Mouse (Mus musculus): ENCODE results near the gene Tas2r137. TPM values are rescaled to one million over a fixed set of nuclear protein-coding genes. Genes with fewer than 3 reads are reported as not detected.

Tas2r137 gene
- polyA plus RNA-seq, 1 experiment from 2014 or later = not detected

- Histone ChIP-seq H3K4me3 (ENCODE audit: low read depth, low read length) (peak overlapping the region; percentile 64), H3K9me3 (ENCODE audit: control insufficient read depth, low read length) (no peaks in the 10 kb centered on the region), H3K9ac (ENCODE audit: low read length) (peak overlapping the region; percentile 90), H3K36me3 (ENCODE audit: control insufficient read depth, insufficient read depth, low read length) (peaks cover 5% of the 10 kb centered on the region; the same call in 1 of the 2 replicates), H3K4me1 (replicated peaks; ENCODE audit: control insufficient read depth, insufficient read depth, low read length) (peaks cover 3% of the 10 kb centered on the region; the same call in 1 of the 2 replicates), H3K4me2 (ENCODE audit: low read depth, low read length, severe bottlenecking) (peak overlapping the region; percentile 67), H3K27me3 (ENCODE audit: control insufficient read depth, insufficient read depth, low read length) (no peaks in the 10 kb centered on the region), H3K27ac (ENCODE audit: low read depth, low read length) (peak overlapping the region; percentile 91)
- DNase-seq (ENCODE audit: low spot score) (no peak), ATAC-seq (replicated peaks; ENCODE audit: low FRiP score) (peak; percentile 22; the same call in 1 of the 2 replicates)
- WGBS = under 1% methylated on average over 7 of the region's 7 CpGs
Observed at GRCm38 (mm10) chr6:40471720-40472010, 19.4 kb upstream of the Tas2r137 start.

GRCm38 (mm10) chr6:40476132-40476531, 14.9 kb upstream of the Tas2r137 start:
- no peak overlapping the region for H3K27ac ChIP-seq (ENCODE audit: low read depth, low read length)
- H3K4me1 ChIP-seq (replicated peaks; ENCODE audit: control insufficient read depth, insufficient read depth, low read length) = peaks cover 3% of the 10 kb centered on the region; the same call in 1 of the 2 replicates
- H3K36me3 ChIP-seq (ENCODE audit: control insufficient read depth, insufficient read depth, low read length) = peaks cover 6% of the 10 kb centered on the region; the same call in 1 of the 2 replicates
- H3K4me3 ChIP-seq (ENCODE audit: low read depth, low read length) = no peak overlapping the region
- H3K27me3 ChIP-seq (ENCODE audit: control insufficient read depth, insufficient read depth, low read length) = no peaks in the 10 kb centered on the region
- DNase-seq (ENCODE audit: low spot score) (no peak), ATAC-seq (replicated peaks; ENCODE audit: low FRiP score) (no peak)
- no peak overlapping the region for H3K9ac ChIP-seq (ENCODE audit: low read length)
- H3K4me2 ChIP-seq (ENCODE audit: low read depth, low read length, severe bottlenecking) = no peak overlapping the region
- no peaks in the 10 kb centered on the region for H3K9me3 ChIP-seq (ENCODE audit: control insufficient read depth, low read length)
- 88% methylated on average over 4 of the region's 4 CpGs for WGBS

- WGBS = 95% methylated on average over 1 of the region's 1 CpGs
- peaks cover 5% of the 10 kb centered on the region; the same call in 1 of the 2 replicates for H3K36me3 ChIP-seq (ENCODE audit: control insufficient read depth, insufficient read depth, low read length)
Observed at GRCm38 (mm10) chr6:40479705-40480104, 11.3 kb upstream of the Tas2r137 start.

GRCm38 (mm10) chr6:40482318-40482717, 8.7 kb upstream of the Tas2r137 start:
- WGBS = 95% methylated on average over 5 of the region's 5 CpGs
- Histone ChIP-seq H3K4me1 (replicated peaks; ENCODE audit: control insufficient read depth, insufficient read depth, low read length) (no peaks in the 10 kb centered on the region), H3K9me3 (ENCODE audit: control insufficient read depth, low read length) (no peaks in the 10 kb centered on the region), H3K4me3 (ENCODE audit: low read depth, low read length) (no peak overlapping the region), H3K36me3 (ENCODE audit: control insufficient read depth, insufficient read depth, low read length) (peaks cover 2% of the 10 kb centered on the region; the same call in 1 of the 2 replicates), H3K27ac (ENCODE audit: low read depth, low read length) (no peak overlapping the region), H3K4me2 (ENCODE audit: low read depth, low read length, severe bottlenecking) (no peak overlapping the region), H3K27me3 (ENCODE audit: control insufficient read depth, insufficient read depth, low read length) (no peaks in the 10 kb centered on the region), H3K9ac (ENCODE audit: low read length) (no peak overlapping the region)
- ATAC-seq (replicated peaks; ENCODE audit: low FRiP score) (no peak), DNase-seq (ENCODE audit: low spot score) (no peak)

More at GRCm38 (mm10) chr6:40479705-40480104, 11.3 kb upstream of the Tas2r137 start:
- no peak overlapping the region for H3K4me3 ChIP-seq (ENCODE audit: low read depth, low read length)
- no peaks in the 10 kb centered on the region for H3K4me1 ChIP-seq (replicated peaks; ENCODE audit: control insufficient read depth, insufficient read depth, low read length)
- no peak for ATAC-seq (replicated peaks; ENCODE audit: low FRiP score)
- no peaks in the 10 kb centered on the region for H3K27me3 ChIP-seq (ENCODE audit: control insufficient read depth, insufficient read depth, low read length)
- H3K27ac ChIP-seq (ENCODE audit: low read depth, low read length) = no peak overlapping the region
- H3K9me3 ChIP-seq (ENCODE audit: control insufficient read depth, low read length) = no peaks in the 10 kb centered on the region
- DNase-seq (ENCODE audit: low spot score) = no peak
- no peak overlapping the region for H3K9ac ChIP-seq (ENCODE audit: low read length)
- H3K4me2 ChIP-seq (ENCODE audit: low read depth, low read length, severe bottlenecking) = no peak overlapping the region

- no peak for ATAC-seq (replicated peaks; ENCODE audit: low FRiP score)
- Histone ChIP-seq H3K9ac (ENCODE audit: low read length) (no peak within 1 kb of the TSS), H3K9me3 (ENCODE audit: control insufficient read depth, low read length) (no peaks in the 10 kb centered on the region), H3K4me1 (replicated peaks; ENCODE audit: control insufficient read depth, insufficient read depth, low read length) (no peaks in the 10 kb centered on the region), H3K36me3 (ENCODE audit: control insufficient read depth, insufficient read depth, low read length) (no peaks in the 10 kb centered on the region), H3K27ac (ENCODE audit: low read depth, low read length) (no peak within 1 kb of the TSS), H3K27me3 (ENCODE audit: control insufficient read depth, insufficient read depth, low read length) (no peaks in the 10 kb centered on the region), H3K4me2 (ENCODE audit: low read depth, low read length, severe bottlenecking) (no peak within 1 kb of the TSS), H3K4me3 (ENCODE audit: low read depth, low read length) (no peak within 1 kb of the TSS)
- 90% methylated on average over 3 of the region's 3 CpGs for WGBS
- DNase-seq (ENCODE audit: low spot score) = no peak
Observed at GRCm38 (mm10) chr6:40493229-40493628, 2.2 kb downstream of the Tas2r137 start, which contains the start of gene Tas2r108. Gene Tas2r108, plus strand, starts transcription at chr6:40493529.

- ATAC-seq (replicated peaks; ENCODE audit: low FRiP score) (no peak), DNase-seq (ENCODE audit: low spot score) (no peak)
- H3K4me2 ChIP-seq (ENCODE audit: low read depth, low read length, severe bottlenecking) = no peak within 1 kb of the TSS
- no peak within 1 kb of the TSS for H3K4me3 ChIP-seq (ENCODE audit: low read depth, low read length)
- H3K27me3 ChIP-seq (ENCODE audit: control insufficient read depth, insufficient read depth, low read length) = no peaks in the 10 kb centered on the region
- no peaks in the 10 kb centered on the region for H3K9me3 ChIP-seq (ENCODE audit: control insufficient read depth, low read length)
- H3K4me1 ChIP-seq (replicated peaks; ENCODE audit: control insufficient read depth, insufficient read depth, low read length) = no peaks in the 10 kb centered on the region
- H3K9ac ChIP-seq (ENCODE audit: low read length) = no peak within 1 kb of the TSS
- WGBS = 79% methylated on average over 1 of the region's 1 CpGs
- H3K27ac ChIP-seq (ENCODE audit: low read depth, low read length) = no peak within 1 kb of the TSS
- no peaks in the 10 kb centered on the region for H3K36me3 ChIP-seq (ENCODE audit: control insufficient read depth, insufficient read depth, low read length)
Observed at GRCm38 (mm10) chr6:40519408-40519807, 28.4 kb downstream of the Tas2r137 start, which contains the start of gene Prss37. Gene Prss37, minus strand, starts transcription at chr6:40519508.

Other genes starting within 250 kb of the Tas2r137 start
- 46.2 and 48.7 TPM in 2 replicates for gene Agk, start 166.1 kb upstream of the Tas2r137 start, polyA plus RNA-seq (2014; fragmentation: Nextera tagmentation; extraction: Ambion mirVana)
- gene E330009J07Rik, start 55.1 kb upstream of the Tas2r137 start, polyA plus RNA-seq (2014; fragmentation: Nextera tagmentation; extraction: Ambion mirVana) = 19.9 and 21.9 TPM in 2 replicates
- 0.12 and 0.15 TPM in 2 replicates for gene Wee2, start 52.1 kb upstream of the Tas2r137 start, polyA plus RNA-seq (2014; fragmentation: Nextera tagmentation; extraction: Ambion mirVana)
- gene Ssbp1, start 19.9 kb upstream of the Tas2r137 start, polyA plus RNA-seq (2014; fragmentation: Nextera tagmentation; extraction: Ambion mirVana) = 177 and 197 TPM in 2 replicates
- 0.27 TPM in 1 of 2 replicates, not detected in the other for gene Tas2r108, start 2.3 kb downstream of the Tas2r137 start, polyA plus RNA-seq (2014; fragmentation: Nextera tagmentation; extraction: Ambion mirVana)
- not detected in 2 replicates for gene Prss37, start 28.3 kb downstream of the Tas2r137 start, polyA plus RNA-seq (2014; fragmentation: Nextera tagmentation; extraction: Ambion mirVana)
- gene Olfr461, start 63.8 kb downstream of the Tas2r137 start, polyA plus RNA-seq (2014; fragmentation: Nextera tagmentation; extraction: Ambion mirVana) = 0.08 and 0.31 TPM in 2 replicates
- not detected in 2 replicates for gene Olfr460, start 78.3 kb downstream of the Tas2r137 start, polyA plus RNA-seq (2014; fragmentation: Nextera tagmentation; extraction: Ambion mirVana)
- gene Clec5a, start 94.6 kb downstream of the Tas2r137 start, polyA plus RNA-seq (2014; fragmentation: Nextera tagmentation; extraction: Ambion mirVana) = 0.72 and 0.77 TPM in 2 replicates
- gene Tas2r138, start 122.1 kb downstream of the Tas2r137 start, polyA plus RNA-seq (2014; fragmentation: Nextera tagmentation; extraction: Ambion mirVana) = not detected in 2 replicates
- gene Mgam, start 137.6 kb downstream of the Tas2r137 start, polyA plus RNA-seq (2014; fragmentation: Nextera tagmentation; extraction: Ambion mirVana) = 0.08 TPM in 1 of 2 replicates, not detected in the other